Mouse (Mus musculus): ENCODE measurements around the gene Rplp0. TPM values are rescaled to one million over a fixed set of nuclear protein-coding genes. Genes with fewer than 3 reads are reported as not detected.
"Not testable (repeated sequence)": the region's sequence is repeated elsewhere in the genome, so short reads cannot be mapped to it uniquely, and the experiment has no call there.

The Rplp0 gene
- polyA plus RNA-seq, 1 experiment from 2014 or later, result 1,866 TPM

DNA sequence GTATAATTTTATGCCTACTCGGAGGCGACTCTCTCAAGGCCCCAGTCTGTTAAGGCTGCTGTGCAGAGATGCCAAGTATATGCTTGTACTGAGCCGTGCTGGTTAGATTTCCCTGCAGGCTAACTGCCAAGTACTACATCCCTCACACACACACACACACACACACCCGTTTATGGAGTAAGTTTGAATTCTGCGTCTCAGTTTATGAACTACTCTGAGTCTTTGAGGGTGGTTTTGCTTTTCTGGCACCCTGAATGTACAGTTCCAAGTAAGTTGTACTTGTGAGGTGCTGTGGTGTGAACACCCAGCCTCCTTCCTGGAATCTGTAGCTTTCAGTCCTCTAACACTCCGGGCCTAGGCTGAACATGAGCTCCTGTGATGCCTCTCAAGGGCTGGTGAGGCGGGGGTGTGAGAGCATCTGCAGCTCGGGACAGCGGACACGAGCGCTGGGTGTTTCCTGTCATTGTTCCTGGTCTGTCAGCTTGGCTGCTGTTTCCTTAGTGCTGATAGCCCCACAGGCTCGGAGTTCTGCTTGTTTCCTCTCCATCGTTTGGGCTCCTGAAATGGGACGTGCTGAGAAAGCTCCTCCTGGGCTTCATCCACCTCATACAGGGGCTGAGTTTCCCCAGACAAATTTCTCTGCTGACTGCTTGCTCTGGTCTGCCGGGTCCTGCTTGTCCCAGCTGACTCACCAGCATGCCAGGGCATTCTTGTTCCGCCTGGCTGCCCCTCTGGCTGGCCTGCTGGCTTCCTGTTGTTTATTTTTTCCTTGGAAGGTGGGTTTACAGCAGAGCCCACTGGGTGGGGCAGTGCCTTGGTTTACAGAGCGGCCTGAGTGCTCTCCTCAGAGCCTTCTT, 13.6 kb downstream of the Rplp0 start:
- H3K4me1 ChIP-seq (ENCODE audit: control insufficient read depth, insufficient read depth, low read length), result no peaks in the 10 kb centered on the region
- H3K9ac ChIP-seq (replicated peaks; ENCODE audit: low read depth, low read length), result no peak overlapping the region
- WGBS, result 58% methylated on average over 17 of the region's 17 CpGs
- H3K4me2 ChIP-seq (replicated peaks; ENCODE audit: low read depth, low read length), result no peak overlapping the region
- no peak for ATAC-seq (ENCODE audit: insufficient number of reproducible peaks, insufficient read depth, low FRiP score, low read depth)
- peaks cover 50% of the 10 kb centered on the region for H3K36me3 ChIP-seq (ENCODE audit: control insufficient read depth, insufficient read depth, low read length)
- no peaks in the 10 kb centered on the region for H3K27me3 ChIP-seq (ENCODE audit: control insufficient read depth, insufficient read depth, low read length)
- H3K9me3 ChIP-seq (ENCODE audit: control insufficient read depth, low read depth, low read length), result no peaks in the 10 kb centered on the region
- H3K27ac ChIP-seq (ENCODE audit: low read length), result peak overlapping the region; percentile 58; the same call in 1 of the 2 replicates
- no peak overlapping the region for H3K4me3 ChIP-seq (ENCODE audit: low read depth, low read length)

DNA sequence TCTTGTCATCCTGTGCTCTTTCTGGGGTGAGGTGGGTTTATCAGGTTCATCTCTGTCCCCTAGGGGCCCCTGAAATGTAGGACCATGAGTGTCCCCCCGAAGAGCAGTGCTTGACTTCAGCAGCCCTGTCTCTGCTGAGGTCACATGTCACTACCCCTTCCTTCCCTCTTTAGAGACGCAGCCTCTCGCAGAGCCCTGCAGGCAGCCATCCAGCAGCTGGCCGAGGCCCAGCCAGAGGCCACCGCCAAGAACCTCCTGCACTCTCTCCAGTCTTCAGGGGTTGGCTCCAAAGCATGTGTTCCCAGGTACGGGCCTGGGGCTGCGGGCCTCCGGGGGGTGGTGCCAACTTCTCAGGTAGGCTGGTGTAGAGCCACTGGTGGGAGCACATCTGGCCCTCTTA, 15.7 kb downstream of the Rplp0 start:
- H3K36me3 ChIP-seq (ENCODE audit: control insufficient read depth, insufficient read depth, low read length), result peaks cover 70% of the 10 kb centered on the region
- ATAC-seq (ENCODE audit: insufficient number of reproducible peaks, insufficient read depth, low FRiP score, low read depth), result no peak
- 87% methylated on average over 8 of the region's 8 CpGs for WGBS
- H3K27ac ChIP-seq (ENCODE audit: low read length), result no peak overlapping the region
- no peak overlapping the region for H3K9ac ChIP-seq (replicated peaks; ENCODE audit: low read depth, low read length)
- no peaks in the 10 kb centered on the region for H3K4me1 ChIP-seq (ENCODE audit: control insufficient read depth, insufficient read depth, low read length)
- no peaks in the 10 kb centered on the region for H3K27me3 ChIP-seq (ENCODE audit: control insufficient read depth, insufficient read depth, low read length)
- H3K9me3 ChIP-seq (ENCODE audit: control insufficient read depth, low read depth, low read length), result no peaks in the 10 kb centered on the region
- H3K4me3 ChIP-seq (ENCODE audit: low read depth, low read length), result no peak overlapping the region
- H3K4me2 ChIP-seq (replicated peaks; ENCODE audit: low read depth, low read length), result no peak overlapping the region

DNA sequence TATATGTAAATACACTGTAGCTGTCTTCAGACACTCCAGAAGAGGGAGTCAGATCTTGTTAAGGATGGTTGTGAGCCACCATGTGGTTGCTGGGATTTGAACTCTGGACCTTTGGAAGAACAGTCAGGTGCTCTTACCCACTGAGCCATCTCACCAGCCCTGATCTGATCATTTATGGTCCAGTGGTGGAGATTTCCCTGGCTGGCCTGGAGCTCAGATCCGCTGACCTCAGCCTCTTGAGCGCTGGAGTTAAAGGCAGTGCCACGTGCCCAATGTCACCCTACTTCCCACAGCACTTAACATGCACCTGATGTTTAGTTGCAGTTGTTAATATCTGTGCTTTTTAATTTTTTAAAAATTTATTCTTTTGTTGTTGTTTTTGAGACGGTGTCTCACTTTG, 18.4 kb downstream of the Rplp0 start:
- ATAC-seq (ENCODE audit: insufficient number of reproducible peaks, insufficient read depth, low FRiP score, low read depth); H3K4me1 ChIP-seq (ENCODE audit: control insufficient read depth, insufficient read depth, low read length); H3K4me3 ChIP-seq (ENCODE audit: low read depth, low read length); H3K9ac ChIP-seq (replicated peaks; ENCODE audit: low read depth, low read length); H3K27me3 ChIP-seq (ENCODE audit: control insufficient read depth, insufficient read depth, low read length); H3K9me3 ChIP-seq (ENCODE audit: control insufficient read depth, low read depth, low read length); H3K27ac ChIP-seq (ENCODE audit: low read length); H3K4me2 ChIP-seq (replicated peaks; ENCODE audit: low read depth, low read length): not testable (repeated sequence)
- WGBS, result 94% methylated on average over 4 of the region's 4 CpGs
- H3K36me3 ChIP-seq (ENCODE audit: control insufficient read depth, insufficient read depth, low read length), result peaks cover 80% of the 10 kb centered on the region

DNA sequence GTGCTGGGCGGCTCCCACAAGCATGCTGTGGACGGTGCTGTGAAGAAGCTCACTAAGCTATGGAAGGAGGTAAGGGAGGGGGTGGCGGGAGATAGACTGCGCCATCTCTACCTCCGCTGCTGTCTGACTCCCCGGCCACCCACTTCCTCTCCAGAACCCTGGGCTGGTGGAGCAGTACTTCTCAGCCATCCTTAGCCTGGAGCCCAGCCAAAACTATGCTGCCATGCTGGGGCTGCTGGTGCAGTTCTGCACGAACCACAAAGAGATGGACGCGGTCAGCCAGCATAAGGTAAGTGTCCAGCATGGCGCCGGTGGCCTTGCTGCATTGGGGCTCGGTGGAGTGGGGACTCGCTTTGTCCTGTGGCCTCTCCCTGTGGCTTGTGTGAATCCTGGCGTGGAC, 19.7 kb downstream of the Rplp0 start:
- H3K4me2 ChIP-seq (replicated peaks; ENCODE audit: low read depth, low read length), result no peak overlapping the region
- H3K9me3 ChIP-seq (ENCODE audit: control insufficient read depth, low read depth, low read length), result peaks cover 6% of the 10 kb centered on the region; the same call in 1 of the 2 replicates
- no peak overlapping the region for H3K9ac ChIP-seq (replicated peaks; ENCODE audit: low read depth, low read length)
- H3K4me3 ChIP-seq (ENCODE audit: low read depth, low read length), result no peak overlapping the region
- 91% methylated on average over 14 of the region's 14 CpGs for WGBS
- no peak; the same call in 1 of the 2 replicates for ATAC-seq (ENCODE audit: insufficient number of reproducible peaks, insufficient read depth, low FRiP score, low read depth)
- no peak overlapping the region for H3K27ac ChIP-seq (ENCODE audit: low read length)
- peaks cover 92% of the 10 kb centered on the region for H3K36me3 ChIP-seq (ENCODE audit: control insufficient read depth, insufficient read depth, low read length)
- no peaks in the 10 kb centered on the region for H3K4me1 ChIP-seq (ENCODE audit: control insufficient read depth, insufficient read depth, low read length)
- H3K27me3 ChIP-seq (ENCODE audit: control insufficient read depth, insufficient read depth, low read length), result no peaks in the 10 kb centered on the region

DNA sequence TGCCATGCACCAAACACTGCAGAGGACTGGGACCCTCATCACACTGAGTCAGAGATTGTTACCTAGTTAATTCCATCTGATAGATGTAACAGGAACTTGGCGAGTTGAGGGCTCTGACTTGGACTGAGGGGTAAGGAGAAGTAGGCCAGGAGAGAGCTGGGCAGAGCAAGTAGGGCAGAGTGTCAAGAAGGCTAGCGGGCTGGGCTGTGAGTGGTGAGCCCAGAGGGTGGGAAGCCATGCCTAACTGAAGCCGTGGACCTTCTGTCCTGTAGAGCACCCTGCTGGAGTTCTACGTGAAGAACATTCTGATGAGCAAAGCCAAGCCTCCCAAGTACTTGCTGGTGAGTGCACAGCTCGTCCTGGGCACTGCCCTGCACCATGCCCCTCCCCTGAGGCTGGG, 20.1 kb downstream of the Rplp0 start:
- no peak overlapping the region for H3K9ac ChIP-seq (replicated peaks; ENCODE audit: low read depth, low read length)
- H3K4me3 ChIP-seq (ENCODE audit: low read depth, low read length), result no peak overlapping the region
- H3K9me3 ChIP-seq (ENCODE audit: control insufficient read depth, low read depth, low read length), result peaks cover 6% of the 10 kb centered on the region; the same call in 1 of the 2 replicates
- 84% methylated on average over 5 of the region's 5 CpGs for WGBS
- no peak for ATAC-seq (ENCODE audit: insufficient number of reproducible peaks, insufficient read depth, low FRiP score, low read depth)
- no peak overlapping the region for H3K4me2 ChIP-seq (replicated peaks; ENCODE audit: low read depth, low read length)
- no peaks in the 10 kb centered on the region for H3K4me1 ChIP-seq (ENCODE audit: control insufficient read depth, insufficient read depth, low read length)
- H3K27me3 ChIP-seq (ENCODE audit: control insufficient read depth, insufficient read depth, low read length), result no peaks in the 10 kb centered on the region
- H3K27ac ChIP-seq (ENCODE audit: low read length), result no peak overlapping the region
- peaks cover 89% of the 10 kb centered on the region for H3K36me3 ChIP-seq (ENCODE audit: control insufficient read depth, insufficient read depth, low read length)

DNA sequence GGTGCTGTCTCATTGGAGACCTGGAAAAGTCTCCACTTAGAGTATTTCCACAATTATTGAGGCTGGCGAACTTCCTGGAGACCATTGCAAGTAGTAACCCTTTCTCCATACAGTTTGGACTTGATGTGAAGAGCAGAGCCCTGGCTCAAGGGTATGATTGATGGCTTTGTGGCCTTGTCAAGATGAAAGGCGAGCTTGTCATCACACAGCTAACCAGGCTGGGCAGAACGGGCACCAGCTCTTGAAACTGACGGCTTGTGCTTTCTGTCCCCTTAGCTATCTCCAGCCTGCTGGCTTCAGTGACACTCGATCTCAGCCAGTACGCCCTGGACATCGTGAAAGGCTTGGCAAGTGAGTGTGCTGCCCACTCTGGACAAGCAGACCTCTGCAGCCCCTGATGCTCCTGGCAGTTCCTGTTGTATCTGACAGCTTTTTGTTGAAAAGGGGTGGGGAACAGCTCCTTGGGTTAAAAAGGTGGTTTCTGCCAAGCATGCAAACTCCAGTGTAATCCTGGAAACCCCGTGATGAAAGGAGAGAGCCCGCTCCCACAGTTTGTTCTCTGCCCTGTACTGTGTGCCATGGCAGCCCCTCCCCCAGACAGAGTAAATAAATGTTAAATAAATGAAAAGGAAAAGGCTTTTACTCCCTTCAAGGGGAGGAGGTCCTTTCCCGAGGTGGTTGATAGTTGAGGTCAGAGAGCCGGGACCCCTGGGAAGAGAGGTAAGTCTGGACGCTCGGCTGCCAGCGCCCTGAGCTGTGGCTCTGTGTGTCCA, 21.1 kb downstream of the Rplp0 start:
- H3K9me3 ChIP-seq (ENCODE audit: control insufficient read depth, low read depth, low read length), result peaks cover 6% of the 10 kb centered on the region; the same call in 1 of the 2 replicates
- no peak overlapping the region for H3K4me2 ChIP-seq (replicated peaks; ENCODE audit: low read depth, low read length)
- no peak overlapping the region for H3K4me3 ChIP-seq (ENCODE audit: low read depth, low read length)
- 73% methylated on average over 14 of the region's 14 CpGs for WGBS
- ATAC-seq (ENCODE audit: insufficient number of reproducible peaks, insufficient read depth, low FRiP score, low read depth), result peak; percentile 64; the same call in 1 of the 2 replicates
- H3K4me1 ChIP-seq (ENCODE audit: control insufficient read depth, insufficient read depth, low read length), result no peaks in the 10 kb centered on the region
- peaks cover 87% of the 10 kb centered on the region for H3K36me3 ChIP-seq (ENCODE audit: control insufficient read depth, insufficient read depth, low read length)
- no peaks in the 10 kb centered on the region for H3K27me3 ChIP-seq (ENCODE audit: control insufficient read depth, insufficient read depth, low read length)
- no peak overlapping the region for H3K27ac ChIP-seq (ENCODE audit: low read length)
- no peak overlapping the region for H3K9ac ChIP-seq (replicated peaks; ENCODE audit: low read depth, low read length)

DNA sequence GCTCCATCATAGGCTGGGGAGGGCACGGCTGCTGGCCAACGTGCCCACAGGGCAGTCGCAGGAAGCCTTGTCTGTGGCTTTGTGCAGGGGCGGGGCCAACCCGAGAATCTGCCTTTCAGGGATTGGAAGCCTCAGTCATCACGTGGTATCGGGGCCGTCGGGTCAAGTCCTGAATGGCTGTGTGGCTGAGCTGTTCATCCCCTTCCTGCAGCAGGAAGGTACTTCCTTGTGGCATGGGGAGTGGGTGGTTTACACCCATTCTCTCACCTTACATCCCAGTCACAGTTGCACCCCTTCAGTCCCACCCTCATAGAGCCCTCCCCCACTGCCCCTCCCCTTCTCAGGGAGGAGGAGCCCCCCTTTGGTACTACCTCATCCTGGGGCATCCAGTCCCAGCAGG, 22.4 kb downstream of the Rplp0 start:
- H3K9me3 ChIP-seq (ENCODE audit: control insufficient read depth, low read depth, low read length), result peaks cover 6% of the 10 kb centered on the region; the same call in 1 of the 2 replicates
- no peaks in the 10 kb centered on the region for H3K4me1 ChIP-seq (ENCODE audit: control insufficient read depth, insufficient read depth, low read length)
- H3K9ac ChIP-seq (replicated peaks; ENCODE audit: low read depth, low read length), result no peak overlapping the region
- no peak overlapping the region for H3K27ac ChIP-seq (ENCODE audit: low read length)
- no peak for ATAC-seq (ENCODE audit: insufficient number of reproducible peaks, insufficient read depth, low FRiP score, low read depth)
- 90% methylated on average over 9 of the region's 9 CpGs for WGBS
- H3K4me3 ChIP-seq (ENCODE audit: low read depth, low read length), result no peak overlapping the region
- peaks cover 90% of the 10 kb centered on the region for H3K36me3 ChIP-seq (ENCODE audit: control insufficient read depth, insufficient read depth, low read length)
- H3K4me2 ChIP-seq (replicated peaks; ENCODE audit: low read depth, low read length), result no peak overlapping the region
- H3K27me3 ChIP-seq (ENCODE audit: control insufficient read depth, insufficient read depth, low read length), result no peaks in the 10 kb centered on the region

DNA sequence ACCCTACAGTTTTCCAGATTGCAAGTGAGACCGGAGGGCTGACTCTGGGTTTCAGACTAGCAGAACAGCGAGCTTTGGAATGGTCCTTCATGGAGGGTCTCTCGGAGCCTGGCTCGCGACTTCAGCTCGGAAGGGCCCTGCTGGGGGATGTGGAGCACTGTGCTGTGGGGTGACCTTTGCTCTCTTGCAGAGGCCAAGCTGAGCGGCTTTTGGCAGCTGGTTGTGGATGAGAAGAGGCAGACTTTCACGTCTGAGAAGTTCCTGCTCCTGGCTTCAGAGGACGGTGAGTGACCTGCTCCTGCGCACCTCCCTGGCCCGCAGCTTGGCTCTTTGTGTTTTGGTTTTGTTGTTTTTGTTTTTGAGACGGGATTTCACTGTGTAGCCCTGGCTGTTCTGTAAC, 26.3 kb downstream of the Rplp0 start:
- Histone ChIP-seq H3K4me1 (ENCODE audit: control insufficient read depth, insufficient read depth, low read length) (no peaks in the 10 kb centered on the region), H3K27ac (ENCODE audit: low read length) (no peak overlapping the region), H3K4me2 (replicated peaks; ENCODE audit: low read depth, low read length) (no peak overlapping the region), H3K4me3 (ENCODE audit: low read depth, low read length) (no peak overlapping the region), H3K36me3 (ENCODE audit: control insufficient read depth, insufficient read depth, low read length) (peaks cover 85% of the 10 kb centered on the region), H3K9ac (replicated peaks; ENCODE audit: low read depth, low read length) (no peak overlapping the region), H3K9me3 (ENCODE audit: control insufficient read depth, low read depth, low read length) (peaks cover 6% of the 10 kb centered on the region; the same call in 1 of the 2 replicates), H3K27me3 (ENCODE audit: control insufficient read depth, insufficient read depth, low read length) (no peaks in the 10 kb centered on the region)
- WGBS, result 84% methylated on average over 12 of the region's 12 CpGs
- ATAC-seq (ENCODE audit: insufficient number of reproducible peaks, insufficient read depth, low FRiP score, low read depth), result no peak

Measured in stomach, embryonic 14.5 days (tissue).